Mouse (Mus musculus) olfactory bulb, adult 2 months (tissue): Measurements from ENCODE around the gene Cklf. TPM values are rescaled to one million over a fixed set of nuclear protein-coding genes. Genes with fewer than 3 reads are reported as not detected.
A peak's percentile ranks its signal among the peaks of the same experiment; 100 is the strongest.

Experiments
- H3K27ac ChIP-seq: fragments of 200-500 bp; 2 replicates; pipeline ENCODE4 v1.5.1; 2012; ENCODE audit warnings: low read depth, low read length; ENCODE audit not compliant: insufficient read depth
- H3K4me1 ChIP-seq: fragments of 200-500 bp; 2 replicates; pipeline ENCODE4 v1.6.1; 2012; ENCODE audit warnings: low read length; ENCODE audit not compliant: control insufficient read depth, insufficient read depth
- H3K4me3 ChIP-seq: fragments of 200-500 bp; 2 replicates; pipeline ENCODE4 v1.5.1; 2012; ENCODE audit warnings: mild to moderate bottlenecking, low read depth, low read length, moderate library complexity; ENCODE audit not compliant: insufficient read depth
- CTCF ChIP-seq: fragments of 200-500 bp; IDR thresholded peaks from 2 replicates; pipeline ENCODE4 v1.5.1; 2012; ENCODE audit warnings: low read depth, mild to moderate bottlenecking, low read length, moderate library complexity; ENCODE audit not compliant: insufficient read depth
- POLR2A ChIP-seq: fragments of 200-500 bp; IDR thresholded peaks from 2 replicates; pipeline ENCODE4 v1.6.1; 2012; ENCODE audit warnings: mild to moderate bottlenecking, low read depth, low read length, moderate library complexity; ENCODE audit not compliant: insufficient read depth
- WGBS: fragments of 180-500 bp; shearing (Covaris S2); methylation state at CpG from one replicate; pipeline ENCODE4 v1.1.7; 2018; 5-methylcytosine and 5-hydroxymethylcytosine counted together
- polyA plus RNA-seq: library from polyadenylated mRNA; stranded (reverse); fragments of >200 nt; gene quantifications from 2 replicates; pipeline ENCODE4 v1.2.4, GENCODE M21; 2012; ENCODE audit warnings: low replicate concordance; ENCODE audit not compliant: missing spikeins, insufficient read depth, insufficient read length

The Cklf gene
- polyA plus RNA-seq, result not detected in 2 replicates

DNA sequence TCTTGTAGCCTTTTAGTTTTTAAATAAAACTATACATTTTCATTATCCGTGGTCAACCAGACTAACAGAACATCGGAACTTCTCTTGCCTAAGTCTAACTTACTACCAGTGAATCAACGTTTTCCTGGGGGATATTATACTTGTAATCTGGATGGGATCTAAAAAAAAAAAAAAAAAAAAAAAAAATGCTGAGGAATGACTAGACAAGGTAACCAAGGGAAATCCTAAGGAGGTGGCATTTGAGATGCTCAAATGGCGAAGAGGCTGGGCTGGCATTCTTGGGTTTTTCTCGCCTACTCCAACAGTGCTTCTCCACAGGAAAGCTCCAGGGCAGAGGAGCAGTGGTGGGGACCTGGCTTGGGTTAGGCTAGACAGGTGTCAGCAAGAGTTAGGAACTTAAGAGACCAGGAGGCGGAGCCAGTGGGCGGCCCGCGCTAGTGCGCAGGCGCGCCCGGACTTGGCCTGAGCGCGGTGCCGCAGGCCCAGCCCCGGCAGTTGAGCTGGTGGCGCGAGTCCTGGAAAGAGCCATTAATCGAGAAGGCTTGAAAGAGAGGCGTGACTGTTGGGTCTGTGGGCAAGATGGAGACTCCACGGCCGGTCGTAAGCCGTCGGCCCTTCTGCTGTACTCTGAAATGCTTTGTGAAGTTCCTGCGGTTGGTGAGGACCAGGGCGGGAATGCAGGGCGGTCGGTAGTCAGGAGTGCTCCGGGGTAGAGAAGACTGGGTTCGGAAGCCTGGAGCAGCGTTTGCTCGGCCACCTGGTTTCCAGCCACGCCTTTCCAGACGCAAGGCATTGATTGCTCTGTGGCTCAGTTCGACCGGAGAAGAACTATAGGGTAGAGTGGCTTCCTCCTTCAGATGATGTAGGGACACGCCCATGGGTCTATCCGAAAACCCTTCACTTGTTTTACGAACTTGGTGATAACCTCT, at the start of gene Cklf:
TSS of gene Cklf (plus strand) at position 423 of the 929 bp plus-strand sequence.
- TF ChIP-seq CTCF, result no peak
- peak; percentile 30; the same call in 1 of the 2 replicates for TF ChIP-seq POLR2A
- Histone ChIP-seq H3K4me1 (peaks cover 14% of the 10 kb centered on the region), H3K27ac (no peak within 1 kb of the TSS), H3K4me3 (peak within 1 kb of the TSS; percentile 58)
- WGBS, result 5% methylated on average over 41 of the region's 41 CpGs

DNA sequence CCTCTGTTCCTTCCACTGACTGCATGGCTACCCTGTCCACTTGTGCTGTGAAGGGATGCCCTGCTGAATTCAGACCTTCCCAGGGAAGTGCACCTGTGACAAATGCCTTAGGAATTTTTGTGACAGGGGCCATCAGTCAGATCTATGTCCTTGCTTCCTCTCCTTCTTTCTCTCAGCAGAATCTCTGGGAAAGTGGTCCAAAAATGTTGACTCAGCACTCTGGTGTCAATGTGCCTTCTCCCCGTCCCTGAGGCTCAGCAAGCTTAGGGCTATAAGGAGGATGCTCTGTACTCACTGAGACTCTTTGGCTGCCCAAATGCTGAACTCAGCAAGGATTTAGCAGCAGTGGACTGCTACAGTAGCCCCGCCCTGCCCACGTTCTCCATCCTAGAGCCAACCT, 49.0 kb upstream of the Cklf start:
- WGBS, result 93% methylated on average over 3 of the region's 3 CpGs
- H3K4me1 ChIP-seq, result no peaks in the 10 kb centered on the region
- H3K4me3 ChIP-seq, result no peak overlapping the region
- no peak overlapping the region for H3K27ac ChIP-seq
- TF ChIP-seq POLR2A (no peak), CTCF (no peak)

DNA sequence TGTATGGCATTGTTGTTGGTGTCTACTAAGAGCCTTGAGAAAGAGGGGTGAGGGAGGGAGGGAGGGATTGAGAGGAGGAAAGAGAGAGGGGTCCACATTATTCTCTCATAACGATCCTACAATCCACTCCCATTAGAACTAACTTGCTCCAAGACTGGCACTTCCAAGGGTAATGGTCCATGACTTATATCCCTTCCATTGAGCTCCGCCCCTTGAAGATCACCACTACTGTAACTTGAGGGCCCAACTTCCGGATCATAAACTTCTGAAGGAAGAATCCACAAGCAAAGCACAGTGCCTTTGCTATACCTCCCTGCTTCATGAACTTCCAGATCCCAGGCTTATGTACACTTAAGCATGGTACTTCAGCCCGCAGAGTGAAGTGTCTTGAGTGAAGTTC, 48.3 kb upstream of the Cklf start:
- Histone ChIP-seq H3K4me3 (no peak overlapping the region), H3K4me1 (no peaks in the 10 kb centered on the region), H3K27ac (no peak overlapping the region)
- TF ChIP-seq CTCF (no peak), POLR2A (no peak)
- 90% methylated on average over 4 of the region's 4 CpGs for WGBS

GRCm38 (mm10) chr8:104205292-104205691, 45.4 kb upstream of the Cklf start:
- WGBS, result 83% methylated on average over 3 of the region's 3 CpGs
- Histone ChIP-seq H3K4me3 (no peak overlapping the region), H3K4me1 (no peaks in the 10 kb centered on the region), H3K27ac (no peak overlapping the region)
- TF ChIP-seq POLR2A, result no peak
- TF ChIP-seq CTCF, result no peak

DNA sequence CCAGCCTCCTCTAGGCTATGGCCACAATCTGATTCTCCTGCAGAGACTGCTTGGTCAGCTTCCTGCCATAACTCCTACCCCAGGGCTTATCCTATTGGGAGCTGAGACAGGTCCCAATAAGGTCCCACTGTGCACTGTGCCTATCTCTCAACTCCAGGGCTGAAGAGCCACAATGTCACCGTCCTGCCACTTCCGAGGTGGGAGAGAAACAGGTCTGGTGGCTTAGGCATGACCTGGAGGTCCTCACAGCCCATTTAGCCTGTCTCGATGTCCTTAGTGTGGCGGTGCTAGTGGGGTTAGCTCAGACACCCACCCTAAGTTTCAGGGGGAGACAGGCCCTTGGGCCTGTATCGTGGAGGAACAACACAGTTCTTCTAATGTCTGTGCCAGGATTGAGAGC, 33.1 kb upstream of the Cklf start:
- no peak overlapping the region for H3K27ac ChIP-seq
- no peak overlapping the region for H3K4me3 ChIP-seq
- H3K4me1 ChIP-seq, result 0 out of 2 replicates have a peak, but pooled peaks cover 2% of the 10 kb centered on the region
- WGBS, result 96% methylated on average over 5 of the region's 5 CpGs
- TF ChIP-seq CTCF, result no peak
- TF ChIP-seq POLR2A, result no peak

DNA sequence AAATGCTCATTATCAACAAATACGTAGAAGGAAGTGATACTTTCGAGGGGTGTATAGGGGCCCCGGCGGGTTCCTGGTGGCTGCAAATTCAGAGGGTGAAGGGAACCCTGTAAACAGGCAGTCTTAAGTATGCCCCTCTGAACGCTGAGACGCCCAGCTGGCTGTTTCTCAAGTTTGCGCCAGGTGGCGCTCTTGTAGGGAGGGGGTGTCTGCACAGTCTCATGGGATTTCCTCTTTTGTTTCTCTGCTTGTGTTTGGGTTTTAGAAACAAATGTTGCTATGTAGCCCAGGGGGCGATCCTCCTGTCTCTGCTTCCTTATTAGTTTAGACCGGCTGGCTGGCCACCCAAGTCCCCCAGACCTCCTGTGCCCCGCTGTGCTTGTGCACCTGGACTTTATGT, 31.6 kb upstream of the Cklf start:
- H3K4me3 ChIP-seq, result no peak overlapping the region
- H3K4me1 ChIP-seq, result 0 out of 2 replicates have a peak, but pooled peaks cover 2% of the 10 kb centered on the region
- 29% methylated on average over 11 of the region's 11 CpGs for WGBS
- TF ChIP-seq CTCF, result peak; percentile 31; the same call in 1 of the 2 replicates
- TF ChIP-seq POLR2A, result no peak
- H3K27ac ChIP-seq, result no peak overlapping the region

- H3K4me1 ChIP-seq, result 0 out of 2 replicates have a peak, but pooled peaks cover 2% of the 10 kb centered on the region
These were observed 30.9 kb upstream of the Cklf start for GRCm38 (mm10) chr8:104219806-104220205.

DNA sequence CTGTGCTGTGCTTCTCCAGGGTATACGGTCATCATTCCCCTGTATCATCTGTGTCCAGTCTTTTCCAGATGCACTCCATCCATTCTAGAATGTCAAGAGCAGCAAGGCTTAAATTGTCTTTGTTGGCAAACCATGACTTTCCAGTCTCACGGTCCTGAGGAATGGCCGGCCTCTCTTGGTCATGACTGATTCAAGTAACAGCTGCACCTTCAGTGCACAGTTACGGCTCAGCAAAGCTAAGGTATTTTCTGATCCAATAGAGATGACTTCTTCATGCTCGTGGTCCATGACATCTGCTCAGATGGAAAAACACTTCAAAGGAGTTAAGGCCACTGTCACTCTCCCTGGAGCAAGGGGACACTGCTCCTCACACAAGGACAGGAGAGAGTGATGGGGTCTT, 23.6 kb upstream of the Cklf start:
- WGBS, result 94% methylated on average over 5 of the region's 5 CpGs
- no peaks in the 10 kb centered on the region for H3K4me1 ChIP-seq
- no peak overlapping the region for H3K27ac ChIP-seq
- H3K4me3 ChIP-seq, result no peak overlapping the region
- TF ChIP-seq POLR2A (no peak), CTCF (no peak)

More at GRCm38 (mm10) chr8:104219806-104220205, 30.9 kb upstream of the Cklf start:
- H3K4me3 ChIP-seq, result no peak overlapping the region
- TF ChIP-seq POLR2A, result no peak
- TF ChIP-seq CTCF, result peak; percentile 79
- H3K27ac ChIP-seq, result no peak overlapping the region
- WGBS, result 45% methylated on average over 5 of the region's 5 CpGs

- H3K4me1 ChIP-seq, result no peaks in the 10 kb centered on the region
- H3K27ac ChIP-seq, result no peak overlapping the region
- 93% methylated on average over 9 of the region's 9 CpGs for WGBS
- no peak for TF ChIP-seq CTCF
- TF ChIP-seq POLR2A, result no peak
- H3K4me3 ChIP-seq, result no peak overlapping the region
These were observed 20.3 kb upstream of the Cklf start for GRCm38 (mm10) chr8:104230377-104230776.

- Histone ChIP-seq H3K4me3 (no peak overlapping the region), H3K27ac (no peak overlapping the region), H3K4me1 (no peaks in the 10 kb centered on the region)
- no peak for TF ChIP-seq CTCF
- TF ChIP-seq POLR2A, result no peak
- WGBS, result over 99% methylated on average over 4 of the region's 4 CpGs
These were observed 18.6 kb upstream of the Cklf start for GRCm38 (mm10) chr8:104232039-104232438.
